Comparison of ENCODE assay signal across 23 mouse cellular contexts in the genomic region with DNA sequence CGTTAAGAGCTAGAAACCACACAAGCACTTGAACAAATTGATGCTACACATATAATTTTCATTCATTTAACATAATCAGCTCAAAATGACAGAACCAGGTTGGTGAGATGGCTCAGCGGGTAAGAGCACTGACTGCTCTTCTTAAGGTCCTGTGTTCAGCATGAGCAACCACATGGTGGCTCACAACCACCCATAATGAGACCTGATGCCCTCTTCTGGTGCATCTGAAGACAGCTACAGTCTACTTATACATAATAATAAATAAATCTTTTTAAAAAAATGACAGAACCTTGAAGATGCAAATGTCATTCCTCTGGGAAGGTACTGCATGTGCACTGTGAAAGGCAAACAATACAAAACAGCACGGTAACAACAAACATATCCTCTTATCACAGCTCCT. TPM values are rescaled to one million over a fixed set of nuclear protein-coding genes. Genes with fewer than 3 reads are reported as not detected.
DNase-seq lines count a peak whose midpoint lies in the region; ATAC-seq and TF ChIP-seq lines count a peak whose summit lies in the region.
"Had no signal": no experiment of that assay in that cellular context is flagged by ENCODE, and none has a peak within 500 bp of the region (broad histone marks: within the 10 kb centered on the region; RNA-seq: fewer than 3 reads in every experiment).

No protein-coding gene starts in this region.

- no peak overlapping the region for H3K4me3 ChIP-seq in intestine, postnatal 0 days (ENCODE audit: low read depth, low read length)
- H3K4me3 ChIP-seq in intestine, embryonic 16.5 days (ENCODE audit: low read length) = no peak overlapping the region
- H3K4me3 ChIP-seq in liver, postnatal 0 days (ENCODE audit: low read depth, low read length) = no peak overlapping the region
- H3K4me3 ChIP-seq: limb, embryonic 13.5 days; lung, embryonic 15.5 days; midbrain, embryonic 13.5 days; myocyte had no signal

- ATAC-seq in intestine, postnatal 0 days = no peak
- ATAC-seq in intestine, embryonic 16.5 days = no peak
- ATAC-seq in liver, postnatal 0 days = no peak
- no peak for ATAC-seq in Patski
- ATAC-seq: CD4-positive, CD25-positive, alpha-beta regulatory T cell, adult 4 months; forebrain, embryonic 16.5 days; hindbrain, embryonic 16.5 days; midbrain, embryonic 13.5 days had no signal

- DNase-seq in liver, postnatal 0 days = no peak
- DNase-seq in liver = no peak
- DNase-seq in A20 (ENCODE audit: low read depth, low spot score) = peak; percentile 36
- DNase-seq in Patski (ENCODE audit: low read depth, low spot score) = no peak
- no peak for DNase-seq in ovary, postnatal 14 days (ENCODE audit: low spot score)
- DNase-seq: cerebellum, adult 18-20 months; cerebellum, postnatal 25 days; embryo, embryonic 11 days; heart, postnatal 4 days; kidney, adult 18-20 months; kidney, postnatal 36 days; layer of hippocampus, adult 9-11 months; right cerebral cortex, postnatal 14 days had no signal

- in situ Hi-C loops in Patski (cut with MboI; ENCODE audit: low pct_unique_long_range_greater_than_20kb) = no loop called here

- TF ChIP-seq EP300 in liver, postnatal 0 days (IDR thresholded peaks at IDR 0.05; ENCODE audit: low read depth) = no peak

- POLR2A ChIA-PET in Patski (lab: Charles Lee) = interaction anchor here (0.9 kb wide), 1 partner anchor 9 kb away, joined by 4 read pairs; no protein-coding TSS in a partner anchor

- H3K9me3 ChIP-seq in intestine, postnatal 0 days (ENCODE audit: control insufficient read depth) = no peaks in the 10 kb centered on the region
- no peaks in the 10 kb centered on the region for H3K9me3 ChIP-seq in intestine, embryonic 16.5 days (ENCODE audit: control insufficient read depth, low read length)
- no peaks in the 10 kb centered on the region for H3K9me3 ChIP-seq in liver, postnatal 0 days (ENCODE audit: low read length)
- H3K9me3 ChIP-seq: G1E; limb, embryonic 13.5 days; lung, embryonic 15.5 days; midbrain, embryonic 13.5 days had no signal

- H3K9ac ChIP-seq in intestine, postnatal 0 days (ENCODE audit: low read depth, low read length) = no peak overlapping the region
- no peak overlapping the region for H3K9ac ChIP-seq in intestine, embryonic 16.5 days (ENCODE audit: low read depth, low read length)
- H3K9ac ChIP-seq in liver, postnatal 0 days (replicated peaks) = no peak overlapping the region
- H3K9ac ChIP-seq: limb, embryonic 13.5 days; lung, embryonic 15.5 days; midbrain, embryonic 13.5 days had no signal

- H3K4me2 ChIP-seq in intestine, postnatal 0 days (replicated peaks; ENCODE audit: low read depth) = no peak overlapping the region
- no peak overlapping the region for H3K4me2 ChIP-seq in intestine, embryonic 16.5 days (ENCODE audit: low read depth, low read length)
- no peak overlapping the region for H3K4me2 ChIP-seq in liver, postnatal 0 days (ENCODE audit: low read depth, low read length)
- H3K4me2 ChIP-seq: limb, embryonic 13.5 days; lung, embryonic 15.5 days; midbrain, embryonic 13.5 days had no signal

- CTCF ChIA-PET in Patski (lab: Charles Lee) = interaction anchor here (2.2 kb wide), 2 partner anchors 9 to 12 kb away, joined by 7 to 14 read pairs; no protein-coding TSS in a partner anchor

- peak; percentile 56 for TF ChIP-seq CTCF in intestine, postnatal 0 days (IDR thresholded peaks at IDR 0.05; ENCODE audit: low read depth)
- peak; percentile 25; the same call in 1 of the 2 replicates for TF ChIP-seq CTCF in liver, postnatal 0 days (IDR thresholded peaks at IDR 0.05; ENCODE audit: low read depth)
- peak; percentile 34 for TF ChIP-seq CTCF in Patski (IDR thresholded peaks at IDR 0.05)

- WGBS in intestine, postnatal 0 days = 91% methylated on average over 3 of the region's 3 CpGs
- 93% methylated on average over 3 of the region's 3 CpGs for WGBS in intestine, embryonic 16.5 days
- 85% methylated on average over 3 of the region's 3 CpGs for WGBS in liver, postnatal 0 days (ENCODE audit: insufficient replicate concordance)

- H3K27ac ChIP-seq in intestine, postnatal 0 days (ENCODE audit: low read depth, low read length) = no peak overlapping the region
- no peak overlapping the region for H3K27ac ChIP-seq in intestine, embryonic 16.5 days (ENCODE audit: low read length)
- no peak overlapping the region for H3K27ac ChIP-seq in liver, postnatal 0 days (ENCODE audit: low read depth)
- H3K27ac ChIP-seq: limb, embryonic 13.5 days; lung, embryonic 15.5 days; midbrain, embryonic 13.5 days had no signal

- no peaks in the 10 kb centered on the region for H3K27me3 ChIP-seq in intestine, postnatal 0 days (replicated peaks; ENCODE audit: control insufficient read depth, insufficient read depth, low read length)
- H3K27me3 ChIP-seq in intestine, embryonic 16.5 days (replicated peaks; ENCODE audit: control insufficient read depth, insufficient read depth, low read length) = no peaks in the 10 kb centered on the region
- no peaks in the 10 kb centered on the region for H3K27me3 ChIP-seq in liver, postnatal 0 days (ENCODE audit: insufficient read depth, low read length)
- no peaks in the 10 kb centered on the region for H3K27me3 ChIP-seq in Patski
- H3K27me3 ChIP-seq: limb, embryonic 13.5 days; lung, embryonic 15.5 days; midbrain, embryonic 13.5 days had no signal

- H3K36me3 ChIP-seq in intestine, postnatal 0 days (ENCODE audit: control insufficient read depth, insufficient read depth) = peaks cover 11% of the 10 kb centered on the region
- H3K36me3 ChIP-seq in intestine, embryonic 16.5 days (ENCODE audit: control insufficient read depth, insufficient read depth, low read length) = peaks cover 8% of the 10 kb centered on the region; the same call in 1 of the 2 replicates
- peaks cover 3% of the 10 kb centered on the region; the same call in 1 of the 2 replicates for H3K36me3 ChIP-seq in liver, postnatal 0 days (replicated peaks; ENCODE audit: insufficient read depth, low read length)

- no peaks in the 10 kb centered on the region for H3K4me1 ChIP-seq in intestine, postnatal 0 days (replicated peaks; ENCODE audit: control insufficient read depth, insufficient read depth, low read length)
- H3K4me1 ChIP-seq in intestine, embryonic 16.5 days (ENCODE audit: control insufficient read depth, insufficient read depth, low read length) = no peaks in the 10 kb centered on the region
- H3K4me1 ChIP-seq in liver, postnatal 0 days (ENCODE audit: insufficient read depth) = no peaks in the 10 kb centered on the region
- H3K4me1 ChIP-seq: lung, embryonic 15.5 days; midbrain, embryonic 13.5 days had no signal

RNA-seq across cellular contexts. Expression of gene Pigf, which starts 16.3 kb away (rescaled TPM):
- 42.6 and 43.8 TPM in 2 replicates for polyA plus RNA-seq in intestine, postnatal 0 days (2015; fragmentation: Nextera tagmentation; extraction: Ambion mirVana)
- polyA plus RNA-seq in intestine, embryonic 16.5 days (2015; fragmentation: Nextera tagmentation; extraction: Ambion mirVana) = 51.4 and 56.1 TPM in 2 replicates
- polyA plus RNA-seq in liver, postnatal 0 days (2015; fragmentation: Nextera tagmentation; extraction: Ambion mirVana) = 13.2 and 14.8 TPM in 2 replicates
- 31.9 TPM for polyA plus RNA-seq in Patski (2021)

RNA-seq across cellular contexts. Expression of gene Cript, which starts 16.4 kb away (rescaled TPM):
- polyA plus RNA-seq in intestine, postnatal 0 days (2015; fragmentation: Nextera tagmentation; extraction: Ambion mirVana) = 192 and 200 TPM in 2 replicates
- polyA plus RNA-seq in intestine, embryonic 16.5 days (2015; fragmentation: Nextera tagmentation; extraction: Ambion mirVana) = 129 and 132 TPM in 2 replicates
- 64.4 and 66.6 TPM in 2 replicates for polyA plus RNA-seq in liver, postnatal 0 days (2015; fragmentation: Nextera tagmentation; extraction: Ambion mirVana)
- polyA plus RNA-seq in Patski (2021) = 67.3 TPM

RNA-seq across cellular contexts. Expression of gene Rhoq, which starts 46.1 kb away (rescaled TPM):
- polyA plus RNA-seq in intestine, postnatal 0 days (2015; fragmentation: Nextera tagmentation; extraction: Ambion mirVana) = 7.3 and 7.6 TPM in 2 replicates
- 5.4 and 7.3 TPM in 2 replicates for polyA plus RNA-seq in intestine, embryonic 16.5 days (2015; fragmentation: Nextera tagmentation; extraction: Ambion mirVana)
- 1.5 and 1.6 TPM in 2 replicates for polyA plus RNA-seq in liver, postnatal 0 days (2015; fragmentation: Nextera tagmentation; extraction: Ambion mirVana)
- 76.8 TPM for polyA plus RNA-seq in Patski (2021)
